Mouse (Mus musculus): Measurements from ENCODE around the gene Psmb7.

- TF ChIP-seq CTCF (IDR thresholded peaks at IDR 0.05; ENCODE audit: low read depth, low read length) (no peak), POLR2A (IDR thresholded peaks at IDR 0.05; ENCODE audit: extremely low read depth, insufficient read depth, low read length) (no peak)
These were observed 59.1 kb downstream of the Psmb7 start for GRCm38 (mm10) chr2:38584514-38585378.
